Mouse (Mus musculus): ENCODE measurements around the gene Olfr45. TPM values are rescaled to one million over a fixed set of nuclear protein-coding genes. Genes with fewer than 3 reads are reported as not detected.

Gene Olfr45
- polyA plus RNA-seq, 1 experiment from 2014 or later: not detected

GRCm38 (mm10) chr7:140707536-140708284 is 26.0 kb downstream of the Olfr45 start:
- no peaks in the 10 kb centered on the region for H3K36me3 ChIP-seq (ENCODE audit: insufficient read depth)
- WGBS: 74% methylated on average over 6 of the region's 6 CpGs
- no peaks in the 10 kb centered on the region for H3K27me3 ChIP-seq (ENCODE audit: insufficient read depth, low read length)
- no peak overlapping the region for H3K4me3 ChIP-seq (ENCODE audit: low read depth, low read length)
- no peaks in the 10 kb centered on the region for H3K9me3 ChIP-seq (ENCODE audit: low read depth, low read length)
- no peaks in the 10 kb centered on the region for H3K4me1 ChIP-seq (ENCODE audit: insufficient read depth)
- ATAC-seq (ENCODE audit: insufficient read depth) (no peak), DNase-seq (no peak)
- no peak overlapping the region for H3K9ac ChIP-seq
- no peak overlapping the region for H3K27ac ChIP-seq (ENCODE audit: low read depth)
- no peak for TF ChIP-seq CTCF (IDR thresholded peaks at IDR 0.05; ENCODE audit: low read depth)
- H3K4me2 ChIP-seq: no peak overlapping the region

- WGBS: 73% methylated on average over 7 of the region's 7 CpGs
- Histone ChIP-seq H3K36me3 (ENCODE audit: insufficient read depth) (no peaks in the 10 kb centered on the region), H3K27ac (ENCODE audit: low read depth) (no peak overlapping the region), H3K4me1 (ENCODE audit: insufficient read depth) (no peaks in the 10 kb centered on the region), H3K9ac (no peak overlapping the region), H3K4me3 (ENCODE audit: low read depth, low read length) (no peak overlapping the region), H3K9me3 (ENCODE audit: low read depth, low read length) (no peaks in the 10 kb centered on the region), H3K4me2 (no peak overlapping the region), H3K27me3 (ENCODE audit: insufficient read depth, low read length) (no peaks in the 10 kb centered on the region)
- ATAC-seq (ENCODE audit: insufficient read depth): no peak
- no peak for TF ChIP-seq CTCF (IDR thresholded peaks at IDR 0.05; ENCODE audit: low read depth)
- DNase-seq: no peak
These were observed 35.7 kb downstream of the Olfr45 start for GRCm38 (mm10) chr7:140717155-140718055.

GRCm38 (mm10) chr7:140721095-140721494 is 39.3 kb downstream of the Olfr45 start:
- DNase-seq: no peak
- WGBS: 53% methylated on average over 6 of the region's 6 CpGs

GRCm38 (mm10) chr7:140725558-140725957 is 43.8 kb downstream of the Olfr45 start:
- H3K9ac ChIP-seq: no peak overlapping the region
- no peaks in the 10 kb centered on the region for H3K9me3 ChIP-seq (ENCODE audit: low read depth, low read length)
- H3K4me2 ChIP-seq: no peak overlapping the region
- H3K36me3 ChIP-seq (ENCODE audit: insufficient read depth): no peaks in the 10 kb centered on the region
- no peaks in the 10 kb centered on the region for H3K4me1 ChIP-seq (ENCODE audit: insufficient read depth)
- no peak overlapping the region for H3K4me3 ChIP-seq (ENCODE audit: low read depth, low read length)
- ATAC-seq (ENCODE audit: insufficient read depth): no peak
- no peaks in the 10 kb centered on the region for H3K27me3 ChIP-seq (ENCODE audit: insufficient read depth, low read length)
- H3K27ac ChIP-seq (ENCODE audit: low read depth): no peak overlapping the region
- DNase-seq: no peak
- no peak for TF ChIP-seq CTCF (IDR thresholded peaks at IDR 0.05; ENCODE audit: low read depth)

More at GRCm38 (mm10) chr7:140721095-140721494, 39.3 kb downstream of the Olfr45 start:
- H3K4me1 ChIP-seq (ENCODE audit: insufficient read depth): no peaks in the 10 kb centered on the region
- H3K9ac ChIP-seq: no peak overlapping the region
- no peak overlapping the region for H3K4me2 ChIP-seq
- no peak for TF ChIP-seq CTCF (IDR thresholded peaks at IDR 0.05; ENCODE audit: low read depth)
- H3K27me3 ChIP-seq (ENCODE audit: insufficient read depth, low read length): no peaks in the 10 kb centered on the region
- no peak overlapping the region for H3K4me3 ChIP-seq (ENCODE audit: low read depth, low read length)
- H3K9me3 ChIP-seq (ENCODE audit: low read depth, low read length): no peaks in the 10 kb centered on the region
- H3K36me3 ChIP-seq (ENCODE audit: insufficient read depth): no peaks in the 10 kb centered on the region
- no peak overlapping the region for H3K27ac ChIP-seq (ENCODE audit: low read depth)
- ATAC-seq (ENCODE audit: insufficient read depth): no peak

- peak; percentile 17 for DNase-seq
- H3K27ac ChIP-seq (ENCODE audit: low read depth): no peak overlapping the region
- 75% methylated on average over 2 of the region's 2 CpGs for WGBS
These were observed 51.4 kb downstream of the Olfr45 start for GRCm38 (mm10) chr7:140733162-140733561.

More at GRCm38 (mm10) chr7:140733162-140733561, 51.4 kb downstream of the Olfr45 start:
- Histone ChIP-seq H3K9me3 (ENCODE audit: low read depth, low read length) (no peaks in the 10 kb centered on the region), H3K4me3 (ENCODE audit: low read depth, low read length) (no peak overlapping the region), H3K4me2 (no peak overlapping the region), H3K27me3 (ENCODE audit: insufficient read depth, low read length) (no peaks in the 10 kb centered on the region), H3K4me1 (ENCODE audit: insufficient read depth) (no peaks in the 10 kb centered on the region), H3K36me3 (ENCODE audit: insufficient read depth) (no peaks in the 10 kb centered on the region), H3K9ac (no peak overlapping the region)
- no peak for ATAC-seq (ENCODE audit: insufficient read depth)
- TF ChIP-seq CTCF (IDR thresholded peaks at IDR 0.05; ENCODE audit: low read depth): no peak

Other genes starting within 250 kb of the Olfr45 start
- gene Olfr533, start 218.6 kb upstream of the Olfr45 start, polyA plus RNA-seq (2014; fragmentation: Nextera tagmentation; extraction: Ambion mirVana): not detected in 2 replicates
- gene Olfr535, start 197.7 kb upstream of the Olfr45 start, polyA plus RNA-seq (2014; fragmentation: Nextera tagmentation; extraction: Ambion mirVana): not detected in 2 replicates
- gene Olfr536, start 174.6 kb upstream of the Olfr45 start, polyA plus RNA-seq (2014; fragmentation: Nextera tagmentation; extraction: Ambion mirVana): not detected in 2 replicates
- gene Olfr538, start 114.1 kb upstream of the Olfr45 start, polyA plus RNA-seq (2014; fragmentation: Nextera tagmentation; extraction: Ambion mirVana): not detected in 2 replicates
- gene Olfr46, start 80.7 kb upstream of the Olfr45 start, polyA plus RNA-seq (2014; fragmentation: Nextera tagmentation; extraction: Ambion mirVana): not detected in 2 replicates
- gene Olfr61, start 53.0 kb upstream of the Olfr45 start, polyA plus RNA-seq (2014; fragmentation: Nextera tagmentation; extraction: Ambion mirVana): not detected in 2 replicates
- not detected in 2 replicates for gene Olfr53, start 35.5 kb upstream of the Olfr45 start, polyA plus RNA-seq (2014; fragmentation: Nextera tagmentation; extraction: Ambion mirVana)
- gene Olfr539, start 22.0 kb upstream of the Olfr45 start, polyA plus RNA-seq (2014; fragmentation: Nextera tagmentation; extraction: Ambion mirVana): not detected in 2 replicates
- not detected in 2 replicates for gene Olfr541, start 15.3 kb downstream of the Olfr45 start, polyA plus RNA-seq (2014; fragmentation: Nextera tagmentation; extraction: Ambion mirVana)
- 0.09 TPM in 1 of 2 replicates, not detected in the other for gene Cyp2e1, start 81.8 kb downstream of the Olfr45 start, polyA plus RNA-seq (2014; fragmentation: Nextera tagmentation; extraction: Ambion mirVana)
- 0.68 TPM in 1 of 2 replicates, not detected in the other for gene Syce1, start 105.9 kb downstream of the Olfr45 start, polyA plus RNA-seq (2014; fragmentation: Nextera tagmentation; extraction: Ambion mirVana)
- 0.77 and 0.83 TPM in 2 replicates for gene Zfp941, start 140.2 kb downstream of the Olfr45 start, polyA plus RNA-seq (2014; fragmentation: Nextera tagmentation; extraction: Ambion mirVana)
- gene Urah, start 153.1 kb downstream of the Olfr45 start, polyA plus RNA-seq (2014; fragmentation: Nextera tagmentation; extraction: Ambion mirVana): 2.2 and 3.2 TPM in 2 replicates
- gene Scgb1c1, start 163.6 kb downstream of the Olfr45 start, polyA plus RNA-seq (2014; fragmentation: Nextera tagmentation; extraction: Ambion mirVana): not detected in 2 replicates
- gene Odf3, start 165.9 kb downstream of the Olfr45 start, polyA plus RNA-seq (2014; fragmentation: Nextera tagmentation; extraction: Ambion mirVana): 0.18 TPM in 1 of 2 replicates, not detected in the other
- gene Gm45785, start 174.4 kb downstream of the Olfr45 start, polyA plus RNA-seq (2014; fragmentation: Nextera tagmentation; extraction: Ambion mirVana): not detected in 2 replicates
- gene Ric8a, start 175.0 kb downstream of the Olfr45 start, polyA plus RNA-seq (2014; fragmentation: Nextera tagmentation; extraction: Ambion mirVana): 53.8 and 54.8 TPM in 2 replicates
- gene Bet1l, start 175.6 kb downstream of the Olfr45 start, polyA plus RNA-seq (2014; fragmentation: Nextera tagmentation; extraction: Ambion mirVana): 40.9 and 47.0 TPM in 2 replicates
- 139 and 167 TPM in 2 replicates for gene Psmd13, start 200.0 kb downstream of the Olfr45 start, polyA plus RNA-seq (2014; fragmentation: Nextera tagmentation; extraction: Ambion mirVana)
- gene Sirt3, start 200.4 kb downstream of the Olfr45 start, polyA plus RNA-seq (2014; fragmentation: Nextera tagmentation; extraction: Ambion mirVana): 16.6 and 18.2 TPM in 2 replicates
- 1.7 TPM in 1 of 2 replicates, not detected in the other for gene Cox8b, start 218.5 kb downstream of the Olfr45 start, polyA plus RNA-seq (2014; fragmentation: Nextera tagmentation; extraction: Ambion mirVana)
- 0.08 TPM in 1 of 2 replicates, not detected in the other for gene Nlrp6, start 239.0 kb downstream of the Olfr45 start, polyA plus RNA-seq (2014; fragmentation: Nextera tagmentation; extraction: Ambion mirVana)